In the genomic region with DNA sequence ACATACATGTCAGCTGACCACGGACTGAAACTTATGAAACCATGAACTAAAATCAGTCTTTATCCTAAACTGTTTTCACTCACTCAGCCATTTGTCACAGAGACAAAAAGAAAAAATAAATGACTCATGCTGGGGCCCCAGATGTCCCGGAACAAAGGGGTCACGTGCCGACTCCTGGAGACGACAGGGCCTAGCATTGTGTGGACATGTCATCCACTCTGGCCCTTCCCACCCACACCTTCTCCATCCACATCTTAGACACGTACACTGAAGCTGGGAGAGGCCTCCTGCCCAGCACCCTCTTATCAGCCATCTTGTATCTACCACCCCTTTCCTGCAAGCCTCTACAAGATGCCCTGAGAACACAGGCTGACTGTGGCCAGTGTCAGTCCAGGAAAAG, we compare ENCODE assay signal across 30 mouse cellular contexts. TPM values are rescaled to one million over a fixed set of nuclear protein-coding genes. Genes with fewer than 3 reads are reported as not detected.
DNase-seq lines count a peak whose midpoint lies in the region; ATAC-seq and TF ChIP-seq lines count a peak whose summit lies in the region.
"Had no signal": no experiment of that assay in that cellular context is flagged by ENCODE, and none has a peak within 500 bp of the region (broad histone marks: within the 10 kb centered on the region; RNA-seq: fewer than 3 reads in every experiment).

No protein-coding gene starts in this region.

- no peaks in the 10 kb centered on the region for H3K79me2 ChIP-seq in CH12.LX (replicated peaks; ENCODE audit: control insufficient read depth, extremely low read depth, insufficient read depth, poor library complexity, severe bottlenecking)

- no peak for TF ChIP-seq POLR2A in CH12.LX (IDR thresholded peaks at IDR 0.05; ENCODE audit: low read depth, low read length)

- H3K27me3 ChIP-seq in forebrain, embryonic 14.5 days (replicated peaks; ENCODE audit: control insufficient read depth, insufficient read depth, low read length), result no peaks in the 10 kb centered on the region
- no peaks in the 10 kb centered on the region for H3K27me3 ChIP-seq in forebrain, embryonic 11.5 days (ENCODE audit: control insufficient read depth, insufficient read depth, low read length)
- H3K27me3 ChIP-seq in CH12.LX (replicated peaks), result peaks cover 78% of the 10 kb centered on the region
- H3K27me3 ChIP-seq in midbrain, embryonic 13.5 days, result no peaks in the 10 kb centered on the region; the same call in 1 of the 2 replicates
- H3K27me3 ChIP-seq: embryonic facial prominence, embryonic 13.5 days; heart, embryonic 15.5 days had no signal

- 0 out of 2 replicates have a peak overlapping the region, but pooled peaks have one; percentile 39 for H3K27ac ChIP-seq in forebrain, embryonic 14.5 days (ENCODE audit: low read depth, low read length)
- H3K27ac ChIP-seq in forebrain, embryonic 11.5 days (ENCODE audit: low read depth, low read length), result no peak overlapping the region
- no peak overlapping the region for H3K27ac ChIP-seq in CH12.LX (ENCODE audit: insufficient read depth, low read depth)
- peak overlapping the region; percentile 81; the same call in 1 of the 2 replicates for H3K27ac ChIP-seq in midbrain, embryonic 13.5 days
- H3K27ac ChIP-seq: embryonic facial prominence, embryonic 13.5 days; heart, embryonic 15.5 days; left cerebral cortex, adult 2 months had no signal

- no peak for TF ChIP-seq EP300 in CH12.LX (IDR thresholded peaks at IDR 0.05; ENCODE audit: low read length)

- TF ChIP-seq RAD21 in CH12.LX (IDR thresholded peaks at IDR 0.05; ENCODE audit: low read depth, low read length), result no peak

- no peak overlapping the region for H3K4me2 ChIP-seq in forebrain, embryonic 14.5 days (ENCODE audit: low read length)
- no peak overlapping the region for H3K4me2 ChIP-seq in forebrain, embryonic 11.5 days (ENCODE audit: low read depth, low read length, severe bottlenecking)
- H3K4me2 ChIP-seq in CH12.LX (ENCODE audit: insufficient read depth, low read depth, poor library complexity, severe bottlenecking), result no peak overlapping the region
- no peak overlapping the region for H3K4me2 ChIP-seq in midbrain, embryonic 13.5 days (replicated peaks)
- H3K4me2 ChIP-seq: embryonic facial prominence, embryonic 13.5 days; heart, embryonic 15.5 days; liver, embryonic 11.5 days had no signal

- H3K9ac ChIP-seq in forebrain, embryonic 14.5 days (ENCODE audit: low read length), result no peak overlapping the region
- H3K9ac ChIP-seq in forebrain, embryonic 11.5 days (ENCODE audit: low read length), result no peak overlapping the region
- H3K9ac ChIP-seq in CH12.LX (ENCODE audit: insufficient read depth, low read depth), result no peak overlapping the region
- no peak overlapping the region for H3K9ac ChIP-seq in midbrain, embryonic 13.5 days (replicated peaks)
- H3K9ac ChIP-seq: embryonic facial prominence, embryonic 13.5 days; heart, embryonic 15.5 days; liver, postnatal 0 days had no signal

- H3K4me3 ChIP-seq in forebrain, embryonic 14.5 days (ENCODE audit: low read depth, low read length), result no peak overlapping the region
- no peak overlapping the region for H3K4me3 ChIP-seq in forebrain, embryonic 11.5 days (ENCODE audit: low read depth, low read length)
- no peak overlapping the region for H3K4me3 ChIP-seq in CH12.LX (replicated peaks in 1 of 3; ENCODE audit: low read depth in 2 of 3, low read length in 2 of 3, poor library complexity in 1 of 3)
- H3K4me3 ChIP-seq in midbrain, embryonic 13.5 days (replicated peaks), result no peak overlapping the region
- H3K4me3 ChIP-seq: embryonic facial prominence, embryonic 13.5 days; erythroblast, embryonic 14.5 days; heart, embryonic 15.5 days; left cerebral cortex, adult 2 months had no signal

- no peak for ATAC-seq in forebrain, embryonic 14.5 days
- ATAC-seq in forebrain, embryonic 11.5 days (replicated peaks; ENCODE audit: low FRiP score), result no peak
- no peak for ATAC-seq in midbrain, embryonic 13.5 days
- ATAC-seq: hindbrain, postnatal 0 days; intestine, postnatal 0 days; liver, postnatal 0 days; lung, postnatal 0 days had no signal

- 68% methylated on average over 6 of the region's 6 CpGs for WGBS in forebrain, embryonic 14.5 days
- 81% methylated on average over 6 of the region's 6 CpGs for WGBS in forebrain, embryonic 11.5 days
- WGBS in midbrain, embryonic 13.5 days, result 66% methylated on average over 6 of the region's 6 CpGs

- in situ Hi-C loops in CH12.LX (cut with MboI; ENCODE audit: low pct_ligation_motif_present, low pct_unique_long_range_greater_than_20kb, low sequenced_read_pairs), result no loop called here

- no peaks in the 10 kb centered on the region for H3K9me3 ChIP-seq in forebrain, embryonic 14.5 days (replicated peaks; ENCODE audit: control insufficient read depth, low read length)
- H3K9me3 ChIP-seq in forebrain, embryonic 11.5 days (ENCODE audit: control insufficient read depth, low read length), result no peaks in the 10 kb centered on the region
- H3K9me3 ChIP-seq in CH12.LX (replicated peaks; ENCODE audit: low read length), result no peaks in the 10 kb centered on the region
- H3K9me3 ChIP-seq in midbrain, embryonic 13.5 days, result no peaks in the 10 kb centered on the region
- H3K9me3 ChIP-seq: embryonic facial prominence, embryonic 13.5 days; heart, embryonic 15.5 days had no signal

- DNase-seq in forebrain, embryonic 14.5 days (ENCODE audit: low spot score), result no peak
- no peak for DNase-seq in forebrain, embryonic 11.5 days (ENCODE audit: low spot score)
- DNase-seq in 416B (ENCODE audit: low read depth) (peak; percentile 11), CH12.LX (ENCODE audit: extremely low read depth) (no peak)
- DNase-seq in cerebellum, adult 11-12 months, result no peak
- no peak for DNase-seq in left cerebral cortex, adult 9 months (ENCODE audit: low spot score in 2 of 2)
- no peak for DNase-seq in heart, adult 18-20 months
- DNase-seq: cerebellum, adult 2 months; cerebellum, postnatal 25 days; embryo, embryonic 11 days; gastrocnemius, postnatal 25 days; heart, postnatal 36 days; kidney, postnatal 36 days; left cerebral cortex, postnatal 4 days; liver, postnatal 0 days; right cerebral cortex, postnatal 14 days; spleen, adult 18-20 months had no signal

- peaks cover 45% of the 10 kb centered on the region for H3K4me1 ChIP-seq in forebrain, embryonic 14.5 days (ENCODE audit: control insufficient read depth, insufficient read depth, low read length)
- peaks cover 45% of the 10 kb centered on the region for H3K4me1 ChIP-seq in forebrain, embryonic 11.5 days (replicated peaks; ENCODE audit: control insufficient read depth, insufficient read depth, low read length)
- no peaks in the 10 kb centered on the region for H3K4me1 ChIP-seq in CH12.LX (ENCODE audit: control insufficient read depth in 1 of 2, insufficient read depth in 2 of 2)
- peaks cover 77% of the 10 kb centered on the region for H3K4me1 ChIP-seq in midbrain, embryonic 13.5 days (replicated peaks)

- TF ChIP-seq CTCF in CH12.LX (conservative IDR thresholded peaks at IDR 0.05 in 1 of 2, IDR thresholded peaks at IDR 0.05 in 1 of 2; ENCODE audit: low read depth in 2 of 2, low read length in 2 of 2), result no peak

- no peaks in the 10 kb centered on the region for H3K36me3 ChIP-seq in forebrain, embryonic 14.5 days (ENCODE audit: control insufficient read depth, insufficient read depth, low read length)
- H3K36me3 ChIP-seq in forebrain, embryonic 11.5 days (ENCODE audit: control insufficient read depth, insufficient read depth, low read length), result no peaks in the 10 kb centered on the region
- no peaks in the 10 kb centered on the region for H3K36me3 ChIP-seq in CH12.LX (replicated peaks in 1 of 2; ENCODE audit: control insufficient read depth in 1 of 2, insufficient read depth in 1 of 2, low read length in 1 of 2)
- H3K36me3 ChIP-seq in midbrain, embryonic 13.5 days, result peaks cover 8% of the 10 kb centered on the region
- H3K36me3 ChIP-seq: heart, embryonic 15.5 days had no signal

- dilution Hi-C loops in CH12.LX (cut with MboI; ENCODE audit: extremely low pct_ligation_motif_present, extremely low pct_unique_long_range_greater_than_20kb, low sequenced_read_pairs), result no loop called here

TF ChIP-seq in CH12.LX, 34 proteins besides CTCF, POLR2A, EP300 and RAD21 (continues in another document):
- 0 out of 2 replicates have a peak, but pooled peaks have one; percentile 18 for TF ChIP-seq BHLHE40 (IDR thresholded peaks at IDR 0.05; ENCODE audit: low read depth, low read length)

RNA-seq across cellular contexts. Expression of a gene that starts 15.6 kb away (rescaled TPM):
- polyA plus RNA-seq in forebrain, embryonic 14.5 days (2014; fragmentation: Nextera tagmentation; extraction: Ambion mirVana), result 5.5 and 11.0 TPM in 2 replicates
- 4.4 and 4.7 TPM in 2 replicates for polyA plus RNA-seq in forebrain, embryonic 11.5 days (2014; fragmentation: Nextera tagmentation; extraction: Ambion mirVana)
- total RNA-seq in CH12.LX (2012; rRNA removed) (0.21 TPM in 1 of 2 replicates, not detected in the other), CH12.LX (2014; rRNA removed) (0.04 and 0.08 TPM in 2 replicates)
- 0.21 and 0.49 TPM in 2 replicates for polyA plus RNA-seq in CH12.LX (2012; ENCODE audit: insufficient read length, low read depth)
- 8.6 and 11.5 TPM in 2 replicates for polyA plus RNA-seq in midbrain, embryonic 13.5 days (2015; fragmentation: Nextera tagmentation; extraction: Ambion mirVana)
- 1 to 10 TPM; 6.1 to 6.7 TPM for total RNA-seq in heart, adult 18-20 months (2021)

RNA-seq across cellular contexts. Expression of a gene that starts 36.4 kb away (rescaled TPM):
- polyA plus RNA-seq in forebrain, embryonic 14.5 days (2014; fragmentation: Nextera tagmentation; extraction: Ambion mirVana), result 1.2 and 1.4 TPM in 2 replicates
- 0.12 and 0.29 TPM in 2 replicates for polyA plus RNA-seq in forebrain, embryonic 11.5 days (2014; fragmentation: Nextera tagmentation; extraction: Ambion mirVana)
- not detected in 2 replicates for total RNA-seq in CH12.LX (2012; rRNA removed)
- total RNA-seq in CH12.LX (2014; rRNA removed), result not detected in 2 replicates
- polyA plus RNA-seq in CH12.LX (2012; ENCODE audit: insufficient read length, low read depth), result not detected in 2 replicates
- polyA plus RNA-seq in midbrain, embryonic 13.5 days (2015; fragmentation: Nextera tagmentation; extraction: Ambion mirVana), result 0.50 and 0.81 TPM in 2 replicates
- under 1 TPM in 1 of 2 experiments, not detected in 1; 0.67 TPM for total RNA-seq in heart, adult 18-20 months (2021)
- total RNA-seq: gastrocnemius, postnatal 25 days; monocyte, adult 5-6 weeks had no signal
- polyA plus RNA-seq: embryonic facial prominence, embryonic 13.5 days; erythroblast, embryonic 14.5 days; intestine, postnatal 0 days; kidney, embryonic 14.5 days; liver, embryonic 11.5 days had no signal

RNA-seq across cellular contexts. Expression of a gene that starts 48.9 kb away (rescaled TPM):
- 0.48 and 1.1 TPM in 2 replicates for polyA plus RNA-seq in forebrain, embryonic 14.5 days (2014; fragmentation: Nextera tagmentation; extraction: Ambion mirVana)
- 0.45 TPM in 1 of 2 replicates, not detected in the other for polyA plus RNA-seq in forebrain, embryonic 11.5 days (2014; fragmentation: Nextera tagmentation; extraction: Ambion mirVana)
- not detected in 2 replicates for total RNA-seq in CH12.LX (2012; rRNA removed)
- not detected in 2 replicates for total RNA-seq in CH12.LX (2014; rRNA removed)
- polyA plus RNA-seq in CH12.LX (2012; ENCODE audit: insufficient read length, low read depth), result not detected in 2 replicates
- polyA plus RNA-seq in midbrain, embryonic 13.5 days (2015; fragmentation: Nextera tagmentation; extraction: Ambion mirVana), result 1.1 TPM in 1 of 2 replicates, not detected in the other
- total RNA-seq in heart, adult 18-20 months (2021), result not detected
- total RNA-seq: gastrocnemius, postnatal 25 days; heart, adult 8-10 months; left cerebral cortex, adult 2 months; left cerebral cortex, postnatal 4 days; monocyte, adult 5-6 weeks had no signal
- polyA plus RNA-seq: cerebellum, adult 2 months; erythroblast, embryonic 14.5 days; kidney, embryonic 14.5 days; liver, postnatal 0 days had no signal

RNA-seq across cellular contexts. Expression of a gene that starts 51.9 kb away (rescaled TPM):
- 0.25 TPM in 1 of 2 replicates, not detected in the other for polyA plus RNA-seq in forebrain, embryonic 14.5 days (2014; fragmentation: Nextera tagmentation; extraction: Ambion mirVana)
- not detected in 2 replicates for polyA plus RNA-seq in forebrain, embryonic 11.5 days (2014; fragmentation: Nextera tagmentation; extraction: Ambion mirVana)
- not detected in 2 replicates for total RNA-seq in CH12.LX (2012; rRNA removed)
- total RNA-seq in CH12.LX (2014; rRNA removed), result not detected in 2 replicates
- polyA plus RNA-seq in CH12.LX (2012; ENCODE audit: insufficient read length, low read depth), result not detected in 2 replicates
- not detected in 2 replicates for polyA plus RNA-seq in midbrain, embryonic 13.5 days (2015; fragmentation: Nextera tagmentation; extraction: Ambion mirVana)
- 1 to 10 TPM; 2.0 to 2.6 TPM for total RNA-seq in heart, adult 18-20 months (2021)
- total RNA-seq: left cerebral cortex, adult 2 months; monocyte, adult 5-6 weeks had no signal
- polyA plus RNA-seq: cerebellum, adult 2 months; neural tube, embryonic 11.5 days had no signal

Comparison
In these comparisons a context has a peak if more than half of its experiments do, and no peak if none do; other contexts are left out.
1. H3K27ac ChIP-seq: peak in forebrain, embryonic 14.5 days (single experiment) and midbrain, embryonic 13.5 days (single experiment); none in forebrain, embryonic 11.5 days (single experiment) and CH12.LX (single experiment).